Mouse (Mus musculus) megakaryocyte, embryonic 14.5 days (primary cell): ENCODE measurements around the gene Zfp691.

ENCODE experiments used
- FLI1 ChIP-seq: IDR thresholded peaks from 2 replicates; pipeline ENCODE4 v1.6.1; 2012; ENCODE audit warnings: low read length, inconsistent platforms, mixed read lengths
- GATA1 ChIP-seq: IDR thresholded peaks from 3 replicates; pipeline ENCODE4 v1.6.1; 2012; ENCODE audit warnings: mixed read lengths, low read length, inconsistent platforms, borderline replicate concordance

DNA sequence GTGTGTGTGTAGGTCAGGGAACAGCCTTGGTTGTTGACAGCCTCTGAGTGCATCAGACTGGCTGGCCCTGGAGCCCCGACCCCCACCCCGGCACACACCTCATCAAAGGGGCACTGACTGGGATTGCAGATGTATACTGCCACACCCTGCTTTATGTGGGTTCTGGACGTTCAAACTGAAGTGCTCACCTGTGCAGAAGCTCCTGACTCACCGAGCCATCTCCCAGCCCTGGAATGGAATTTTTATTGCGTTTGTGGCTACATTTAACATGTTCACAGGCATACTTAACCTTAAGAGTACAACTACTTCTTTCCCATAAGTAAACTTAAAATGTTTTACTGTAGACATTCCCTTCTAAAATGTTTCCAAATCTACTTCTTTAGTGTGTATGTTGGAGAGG is 16.1 kb downstream of the Zfp691 start:
- no peak for TF ChIP-seq FLI1
- TF ChIP-seq GATA1: no peak
